Comparison of ENCODE assay signal across 10 mouse cellular contexts in the genomic region with DNA sequence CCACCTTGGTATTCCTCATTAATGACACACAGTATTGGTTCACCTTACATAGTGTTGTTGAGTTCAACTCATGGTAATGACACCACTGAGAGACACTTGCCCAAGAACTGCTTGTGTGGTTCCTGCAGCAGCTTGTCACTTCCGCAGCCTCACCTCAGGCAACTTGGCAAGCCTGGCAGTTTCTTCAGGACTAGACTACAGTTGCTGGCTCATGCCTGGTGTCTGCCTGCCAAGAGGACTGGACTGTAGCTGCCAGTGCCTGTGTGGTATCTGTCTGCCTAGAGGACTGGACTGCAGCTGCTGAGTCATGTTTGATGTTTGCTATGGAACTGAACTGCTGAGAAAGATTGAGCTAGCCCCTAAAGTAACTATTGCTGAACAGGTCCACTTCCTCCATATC. TPM values are rescaled to one million over a fixed set of nuclear protein-coding genes. Genes with fewer than 3 reads are reported as not detected.
DNase-seq lines count a peak whose midpoint lies in the region; ATAC-seq and TF ChIP-seq lines count a peak whose summit lies in the region.
"Had no signal": no experiment of that assay in that cellular context is flagged by ENCODE, and none has a peak within 500 bp of the region (broad histone marks: within the 10 kb centered on the region; RNA-seq: fewer than 3 reads in every experiment).

No protein-coding gene starts in this region.

- no peaks in the 10 kb centered on the region for H3K9me3 ChIP-seq in forebrain, postnatal 0 days (ENCODE audit: low read length)
- H3K9me3 ChIP-seq in forebrain, embryonic 13.5 days (replicated peaks): no peaks in the 10 kb centered on the region
- H3K9me3 ChIP-seq: neural tube, embryonic 15.5 days had no signal

- H3K4me1 ChIP-seq in forebrain, postnatal 0 days (ENCODE audit: insufficient read depth): no peaks in the 10 kb centered on the region
- no peaks in the 10 kb centered on the region for H3K4me1 ChIP-seq in forebrain, embryonic 13.5 days
- H3K4me1 ChIP-seq: neural tube, embryonic 15.5 days had no signal

- ATAC-seq in forebrain, postnatal 0 days: peak; percentile 38; the same call in 1 of the 2 replicates
- no peak; the same call in 1 of the 2 replicates for ATAC-seq in forebrain, embryonic 13.5 days
- ATAC-seq in megakaryocyte progenitor cell, adult 5-6 weeks (replicated peaks; ENCODE audit: poor library complexity): peak; percentile 61
- no peak for ATAC-seq in monocyte, adult 5-6 weeks (replicated peaks; ENCODE audit: insufficient number of reproducible peaks, low FRiP score, low TSS enrichment, poor library complexity, severe bottlenecking)

- H3K36me3 ChIP-seq in forebrain, postnatal 0 days (ENCODE audit: insufficient read depth): no peaks in the 10 kb centered on the region
- H3K36me3 ChIP-seq in forebrain, embryonic 13.5 days (ENCODE audit: poor library complexity, severe bottlenecking): no peaks in the 10 kb centered on the region
- H3K36me3 ChIP-seq: G1E; neural tube, embryonic 15.5 days had no signal

- WGBS in forebrain, postnatal 0 days: 48% methylated on average over 1 of the region's 1 CpGs
- WGBS in forebrain, embryonic 13.5 days: 87% methylated on average over 1 of the region's 1 CpGs

- no peak overlapping the region for H3K9ac ChIP-seq in forebrain, postnatal 0 days
- no peak overlapping the region for H3K9ac ChIP-seq in forebrain, embryonic 13.5 days
- H3K9ac ChIP-seq: neural tube, embryonic 15.5 days had no signal

- H3K4me2 ChIP-seq in forebrain, postnatal 0 days (ENCODE audit: low read depth): no peak overlapping the region
- no peak overlapping the region for H3K4me2 ChIP-seq in forebrain, embryonic 13.5 days
- H3K4me2 ChIP-seq: neural tube, embryonic 15.5 days had no signal

- H3K4me3 ChIP-seq in forebrain, postnatal 0 days (ENCODE audit: low read depth, low read length): no peak overlapping the region
- no peak overlapping the region for H3K4me3 ChIP-seq in forebrain, embryonic 13.5 days
- H3K4me3 ChIP-seq: neural tube, embryonic 15.5 days had no signal

- intact Hi-C loops in left cerebral cortex, postnatal 14 days (cut with DNase I): no loop called here

- DNase-seq in forebrain, postnatal 0 days: peak; percentile 35
- peak; percentile 12 for DNase-seq in ovary, postnatal 36 days (ENCODE audit: low spot score)
- DNase-seq in ovary, adult 18-20 months (ENCODE audit: low spot score): no peak
- DNase-seq in gastrocnemius, postnatal 10 days: peak; percentile 30
- DNase-seq in left cerebral cortex, postnatal 14 days (ENCODE audit: low spot score in 2 of 2): no peak

- H3K27me3 ChIP-seq in forebrain, postnatal 0 days (ENCODE audit: insufficient read depth, low read length): no peaks in the 10 kb centered on the region
- H3K27me3 ChIP-seq in forebrain, embryonic 13.5 days: no peaks in the 10 kb centered on the region
- H3K27me3 ChIP-seq: neural tube, embryonic 15.5 days had no signal

- no peak for TF ChIP-seq CTCF in forebrain, postnatal 0 days (IDR thresholded peaks at IDR 0.05; ENCODE audit: low read depth)

- H3K27ac ChIP-seq in forebrain, postnatal 0 days (ENCODE audit: low read depth, low read length): no peak overlapping the region
- H3K27ac ChIP-seq in forebrain, embryonic 13.5 days: no peak overlapping the region
- H3K27ac ChIP-seq: neural tube, embryonic 15.5 days had no signal

RNA-seq across cellular contexts. Expression of a gene that starts 18.3 kb away (rescaled TPM):
- total RNA-seq in forebrain, postnatal 0 days (2014; rRNA removed): 75.7 and 81.7 TPM in 2 replicates
- 43.5 and 45.9 TPM in 2 replicates for polyA plus RNA-seq in forebrain, postnatal 0 days (2015; fragmentation: Nextera tagmentation; extraction: Ambion mirVana)
- 164 and 177 TPM in 2 replicates for polyA plus RNA-seq in forebrain, embryonic 13.5 days (2015; fragmentation: Nextera tagmentation; extraction: Ambion mirVana)
- total RNA-seq in gastrocnemius, postnatal 10 days (2021): 10 to 100 TPM; 20.7 to 30.8 TPM
- 212 and 225 TPM in 2 replicates for total RNA-seq in megakaryocyte progenitor cell, adult 5-6 weeks (2015)
- 159 and 185 TPM in 2 replicates for total RNA-seq in megakaryocyte progenitor cell, adult 5-6 weeks (2017)
- 10 to 100 TPM; 66.6 to 82.9 TPM for total RNA-seq in left cerebral cortex, postnatal 14 days (2021)
- 185 to 235 TPM (median 209 TPM) in 3 replicates for total RNA-seq in monocyte, adult 5-6 weeks (2017)

RNA-seq across cellular contexts. Expression of a gene that starts 37.0 kb away (rescaled TPM):
- total RNA-seq in forebrain, postnatal 0 days (2014; rRNA removed): 6.7 and 11.3 TPM in 2 replicates
- polyA plus RNA-seq in forebrain, postnatal 0 days (2015; fragmentation: Nextera tagmentation; extraction: Ambion mirVana): 8.1 and 8.4 TPM in 2 replicates
- polyA plus RNA-seq in forebrain, embryonic 13.5 days (2015; fragmentation: Nextera tagmentation; extraction: Ambion mirVana): 6.9 and 7.0 TPM in 2 replicates
- total RNA-seq in gastrocnemius, postnatal 10 days (2021): 1 to 10 TPM; 2.0 TPM
- 3.4 and 5.5 TPM in 2 replicates for total RNA-seq in megakaryocyte progenitor cell, adult 5-6 weeks (2015)
- 3.9 and 6.7 TPM in 2 replicates for total RNA-seq in megakaryocyte progenitor cell, adult 5-6 weeks (2017)
- 1 to 10 TPM; 8.1 to 9.0 TPM for total RNA-seq in left cerebral cortex, postnatal 14 days (2021)
- 1.3 to 4.2 TPM (median 3.2 TPM) in 3 replicates for total RNA-seq in monocyte, adult 5-6 weeks (2017)

Comparison
In these comparisons a context has a peak if more than half of its experiments do, and no peak if none do; other contexts are left out.
1. ATAC-seq: peak in forebrain, postnatal 0 days (single experiment) and megakaryocyte progenitor cell, adult 5-6 weeks (single experiment); none in forebrain, embryonic 13.5 days (single experiment) and monocyte, adult 5-6 weeks (single experiment).
2. DNase-seq: peak in forebrain, postnatal 0 days (single experiment), ovary, postnatal 36 days (single experiment) and gastrocnemius, postnatal 10 days (single experiment); none in ovary, adult 18-20 months (single experiment) and left cerebral cortex, postnatal 14 days (0 of 2).